Mouse (Mus musculus) liver, embryonic 11.5 days (tissue): ENCODE data around the gene Vmn2r5. TPM values are rescaled to one million over a fixed set of nuclear protein-coding genes. Genes with fewer than 3 reads are reported as not detected.
"Not testable (repeated sequence)": the region's sequence is repeated elsewhere in the genome, so short reads cannot be mapped to it uniquely, and the experiment has no call there.

Experiments used
- ATAC-seq: fragments of 200-750 bp; cut with Nextera tagmentation; replicated peaks from 2 replicates; pipeline ENCODE4 v1.8.0; 2017; ENCODE audit warnings: moderate number of reproducible peaks, mild to moderate bottlenecking, moderate TSS enrichment, moderate library complexity; ENCODE audit not compliant: low FRiP score
- DNase-seq: peaks from one replicate; pipeline ENCODE4 v3.0.0-alpha.2; 2017; ENCODE audit warnings: low spot score
- H3K27ac ChIP-seq: fragments of 300-500 bp; sonication (generic); 2 replicates; pipeline ENCODE4 v1.5.1; 2014; ENCODE audit warnings: mild to moderate bottlenecking, low read depth, low read length, control low read depth
- H3K27me3 ChIP-seq: fragments of 300-500 bp; sonication (generic); replicated peaks from 2 replicates; pipeline ENCODE4 v1.6.1; 2014; ENCODE audit warnings: low read length, mixed read lengths; ENCODE audit not compliant: control insufficient read depth, insufficient read depth
- H3K36me3 ChIP-seq: fragments of 300-500 bp; sonication (generic); 2 replicates; pipeline ENCODE4 v1.6.1; 2014; ENCODE audit warnings: mild to moderate bottlenecking, low read length, moderate library complexity, mixed read lengths; ENCODE audit not compliant: control insufficient read depth, insufficient read depth
- H3K4me1 ChIP-seq: fragments of 300-500 bp; sonication (generic); replicated peaks from 2 replicates; pipeline ENCODE4 v1.6.1; 2014; ENCODE audit warnings: low read length, mixed read lengths; ENCODE audit not compliant: control insufficient read depth, insufficient read depth
- H3K4me2 ChIP-seq: fragments of 300-500 bp; sonication (generic); 2 replicates; pipeline ENCODE4 v1.6.1; 2014; ENCODE audit warnings: mild to moderate bottlenecking, control low read depth, moderate library complexity
- H3K4me3 ChIP-seq: fragments of 300-500 bp; sonication (generic); 2 replicates; pipeline ENCODE4 v1.5.1; 2014; ENCODE audit warnings: low read depth, low read length, control low read depth
- H3K9ac ChIP-seq: fragments of 300-500 bp; sonication (generic); 2 replicates; pipeline ENCODE4 v1.6.1; 2014; ENCODE audit warnings: low read depth, low read length, control low read depth
- H3K9me3 ChIP-seq: fragments of 300-500 bp; sonication (generic); 2 replicates; pipeline ENCODE4 v1.6.1; 2016; ENCODE audit warnings: low read length, inconsistent platforms, mixed read lengths; ENCODE audit not compliant: control insufficient read depth
- WGBS: fragments of 180-500 bp; shearing (Covaris S2); extraction: QIAGEN DNeasy Blood & Tissue Kit; methylation state at CpG from one replicate; pipeline ENCODE4 v1.1.7; 2014; 5-methylcytosine and 5-hydroxymethylcytosine counted together
- polyA plus RNA-seq: library from polyadenylated mRNA; unstranded; fragments of >200 nt; fragmentation: Nextera tagmentation; extraction: Ambion mirVana; gene quantifications from 2 replicates; pipeline ENCODE4 v1.2.1, GENCODE M21; 2014

Vmn2r5 gene
- polyA plus RNA-seq = not detected in 2 replicates

- H3K4me3 ChIP-seq, H3K36me3 ChIP-seq, H3K9me3 ChIP-seq, H3K4me1 ChIP-seq, DNase-seq, ATAC-seq, H3K27me3 ChIP-seq, H3K4me2 ChIP-seq, H3K9ac ChIP-seq, H3K27ac ChIP-seq: not testable (repeated sequence)
- no CpG with 5 or more reads among the region's 2 CpGs for WGBS
Measured at GRCm38 (mm10) chr3:64509742-64510141, at the start of gene Vmn2r5. Gene Vmn2r5 (minus strand): TSS chr3:64509842.

DNA sequence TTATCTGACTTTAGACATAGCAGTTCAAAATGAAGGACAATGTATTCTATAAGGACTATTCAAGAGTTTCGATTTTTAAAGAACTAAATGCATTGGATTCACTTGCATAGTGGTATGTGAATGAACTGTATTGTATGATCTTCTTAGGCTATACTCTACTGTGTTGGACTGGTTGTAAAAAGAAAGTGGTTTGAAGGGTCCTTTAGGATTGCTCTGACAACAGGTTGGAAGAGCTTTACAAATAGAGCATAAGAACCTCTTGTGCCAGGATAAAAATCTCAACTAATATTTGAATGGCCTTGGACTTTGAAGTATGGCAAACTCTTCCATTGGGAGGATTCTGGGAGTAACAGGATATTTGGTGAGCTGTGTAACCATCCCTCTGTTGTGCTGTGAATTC lies 13.9 kb upstream of the Vmn2r5 start:
- not testable (repeated sequence) for H3K9ac ChIP-seq, H3K9me3 ChIP-seq, H3K36me3 ChIP-seq, H3K27ac ChIP-seq, H3K4me3 ChIP-seq, H3K4me2 ChIP-seq, DNase-seq, ATAC-seq, H3K27me3 ChIP-seq, H3K4me1 ChIP-seq
- 63% methylated on average over 1 of the region's 1 CpGs for WGBS

Other genes with a start within 250 kb of the Vmn2r5 start
- not detected in 2 replicates for gene Vmn2r3, start 220.1 kb downstream of the Vmn2r5 start, polyA plus RNA-seq
- not detected in 2 replicates for gene Vmn2r4, start 94.5 kb downstream of the Vmn2r5 start, polyA plus RNA-seq
- gene Vmn2r6, start 56.0 kb upstream of the Vmn2r5 start, polyA plus RNA-seq = not detected in 2 replicates